Comparison of ENCODE assay signal across 20 mouse cellular contexts in genomic region chr2:134641372-134641771, GRCm38 (mm10). TPM values are rescaled to one million over a fixed set of nuclear protein-coding genes. Genes with fewer than 3 reads are reported as not detected.
DNase-seq lines count a peak whose midpoint lies in the region; ATAC-seq lines count a peak whose summit lies in the region.
"Had no signal": no experiment of that assay in that cellular context is flagged by ENCODE, and none has a peak within 500 bp of the region (broad histone marks: within the 10 kb centered on the region; RNA-seq: fewer than 3 reads in every experiment).

No protein-coding gene starts in this region.

- 0 out of 2 replicates have a peak, but pooled peaks cover 2% of the 10 kb centered on the region for H3K36me3 ChIP-seq in hindbrain, embryonic 12.5 days
- H3K36me3 ChIP-seq in hindbrain, embryonic 10.5 days = peaks cover 10% of the 10 kb centered on the region; the same call in 1 of the 2 replicates
- H3K36me3 ChIP-seq in neural tube, embryonic 12.5 days = no peaks in the 10 kb centered on the region; the same call in 1 of the 2 replicates
- H3K36me3 ChIP-seq in midbrain, embryonic 15.5 days (replicated peaks) = no peaks in the 10 kb centered on the region; the same call in 1 of the 2 replicates

- H3K4me2 ChIP-seq in hindbrain, embryonic 12.5 days (replicated peaks) = peak overlapping the region; percentile 19; the same call in 1 of the 2 replicates
- H3K4me2 ChIP-seq in neural tube, embryonic 12.5 days (replicated peaks) = 0 out of 2 replicates have a peak overlapping the region, but pooled peaks have one; percentile 20
- H3K4me2 ChIP-seq in midbrain, embryonic 15.5 days = peak overlapping the region; percentile 69
- H3K4me2 ChIP-seq: limb, embryonic 12.5 days had no signal

- H3K9me3 ChIP-seq in hindbrain, embryonic 12.5 days (replicated peaks) = no peaks in the 10 kb centered on the region
- H3K9me3 ChIP-seq in hindbrain, embryonic 10.5 days = no peaks in the 10 kb centered on the region
- H3K9me3 ChIP-seq in neural tube, embryonic 12.5 days = no peaks in the 10 kb centered on the region
- H3K9me3 ChIP-seq in midbrain, embryonic 15.5 days = no peaks in the 10 kb centered on the region
- H3K9me3 ChIP-seq: limb, embryonic 12.5 days; megakaryocyte, embryonic 14.5 days had no signal

- no peak overlapping the region for H3K4me3 ChIP-seq in hindbrain, embryonic 12.5 days
- H3K4me3 ChIP-seq in hindbrain, embryonic 10.5 days = no peak overlapping the region
- H3K4me3 ChIP-seq in neural tube, embryonic 12.5 days = no peak overlapping the region
- no peak overlapping the region for H3K4me3 ChIP-seq in midbrain, embryonic 15.5 days
- H3K4me3 ChIP-seq: gastrocnemius, adult 2 months; limb, embryonic 12.5 days; megakaryocyte, embryonic 14.5 days; myocyte had no signal

- H3K4me1 ChIP-seq in hindbrain, embryonic 12.5 days = peaks cover 26% of the 10 kb centered on the region
- peaks cover 29% of the 10 kb centered on the region for H3K4me1 ChIP-seq in hindbrain, embryonic 10.5 days (replicated peaks)
- H3K4me1 ChIP-seq in neural tube, embryonic 12.5 days = peaks cover 9% of the 10 kb centered on the region
- peaks cover 41% of the 10 kb centered on the region for H3K4me1 ChIP-seq in midbrain, embryonic 15.5 days

- 90% methylated on average over 5 of the region's 5 CpGs for WGBS in hindbrain, embryonic 12.5 days
- WGBS in hindbrain, embryonic 10.5 days = 94% methylated on average over 5 of the region's 5 CpGs
- WGBS in neural tube, embryonic 12.5 days = 92% methylated on average over 5 of the region's 5 CpGs
- 83% methylated on average over 5 of the region's 5 CpGs for WGBS in midbrain, embryonic 15.5 days

- H3K27ac ChIP-seq in hindbrain, embryonic 12.5 days = no peak overlapping the region
- H3K27ac ChIP-seq in hindbrain, embryonic 10.5 days = no peak overlapping the region
- no peak overlapping the region for H3K27ac ChIP-seq in neural tube, embryonic 12.5 days
- no peak overlapping the region for H3K27ac ChIP-seq in midbrain, embryonic 15.5 days
- H3K27ac ChIP-seq: gastrocnemius, adult 2 months; limb, embryonic 12.5 days had no signal

- no peaks in the 10 kb centered on the region for H3K27me3 ChIP-seq in hindbrain, embryonic 12.5 days
- H3K27me3 ChIP-seq in hindbrain, embryonic 10.5 days (ENCODE audit: insufficient read depth, poor library complexity, severe bottlenecking) = no peaks in the 10 kb centered on the region
- H3K27me3 ChIP-seq in neural tube, embryonic 12.5 days (replicated peaks) = no peaks in the 10 kb centered on the region
- H3K27me3 ChIP-seq in midbrain, embryonic 15.5 days (replicated peaks) = no peaks in the 10 kb centered on the region
- H3K27me3 ChIP-seq: limb, embryonic 12.5 days; megakaryocyte, embryonic 14.5 days had no signal

- ATAC-seq in hindbrain, embryonic 12.5 days (ENCODE audit: low FRiP score) = no peak
- ATAC-seq in neural tube, embryonic 12.5 days (ENCODE audit: low FRiP score, low read depth) = no peak
- ATAC-seq in midbrain, embryonic 15.5 days (replicated peaks) = no peak
- ATAC-seq: CD4-positive, CD25-positive, alpha-beta regulatory T cell, adult 4 months; liver, postnatal 0 days had no signal

- no peak for DNase-seq in hindbrain, embryonic 10.5 days (ENCODE audit: low spot score)
- DNase-seq in neural tube, embryonic 10.5 days (ENCODE audit: extremely low spot score, low spot score) = no peak
- DNase-seq in natural killer cell, adult 2 months (ENCODE audit: low spot score in 2 of 2) = no peak
- no peak for DNase-seq in right cerebral cortex, postnatal 4 days
- DNase-seq: adrenal gland, adult 2 months; cerebellum, postnatal 14 days; gastrocnemius, adult 2 months; heart, postnatal 4 days; kidney, adult 11 months; kidney, postnatal 10 days; liver, postnatal 0 days; lung, postnatal 14 days; thymus, postnatal 36 days had no signal

- no peak overlapping the region for H3K9ac ChIP-seq in hindbrain, embryonic 12.5 days
- no peak overlapping the region for H3K9ac ChIP-seq in neural tube, embryonic 12.5 days
- H3K9ac ChIP-seq in midbrain, embryonic 15.5 days = no peak overlapping the region
- H3K9ac ChIP-seq: limb, embryonic 12.5 days; liver, postnatal 0 days had no signal

RNA-seq across cellular contexts. Expression of gene Tmx4, which starts 2.6 kb away (rescaled TPM):
- 74.0 and 80.3 TPM in 2 replicates for polyA plus RNA-seq in hindbrain, embryonic 12.5 days (2016; fragmentation: Nextera tagmentation; extraction: Ambion mirVana)
- 22.5 and 31.5 TPM in 2 replicates for polyA plus RNA-seq in hindbrain, embryonic 10.5 days (2016; fragmentation: Nextera tagmentation; extraction: Ambion mirVana)
- 58.1 and 59.2 TPM in 2 replicates for polyA plus RNA-seq in neural tube, embryonic 12.5 days (2016; fragmentation: Nextera tagmentation; extraction: Ambion mirVana)
- polyA plus RNA-seq in midbrain, embryonic 15.5 days (2015; fragmentation: Nextera tagmentation; extraction: Ambion mirVana) = 116 and 136 TPM in 2 replicates

Comparison
In these comparisons a context has a peak if more than half of its experiments do, and no peak if none do; other contexts are left out.
1. H3K4me2 ChIP-seq: peak in every context shown above with its lines; median percentile 69 in midbrain, embryonic 15.5 days; 20 in neural tube, embryonic 12.5 days; 19 in hindbrain, embryonic 12.5 days.